Mouse (Mus musculus): ENCODE results near the gene Sept8.

Sept8 gene

GRCm38 (mm10) chr11:53583151-53583550, 64.1 kb downstream of the Sept8 start:
- no peak for DNase-seq (ENCODE audit: low read depth)

- peak; percentile 76 for DNase-seq (ENCODE audit: low read depth)
These were observed 65.8 kb downstream of the Sept8 start for GRCm38 (mm10) chr11:53584849-53585248.

GRCm38 (mm10) chr11:53585510-53585909, 66.5 kb downstream of the Sept8 start:
- no peak for DNase-seq (ENCODE audit: low read depth)

- DNase-seq (ENCODE audit: low read depth): no peak
These were observed 69.2 kb downstream of the Sept8 start for GRCm38 (mm10) chr11:53588279-53588678.

- DNase-seq (ENCODE audit: low read depth): peak; percentile 79
These were observed 71.3 kb downstream of the Sept8 start for GRCm38 (mm10) chr11:53590368-53590768.

GRCm38 (mm10) chr11:53591116-53591515, 72.1 kb downstream of the Sept8 start:
- DNase-seq (ENCODE audit: low read depth): no peak

Data from 416B (cell line).